Mouse (Mus musculus) kidney, postnatal 10 days (tissue): ENCODE data around the gene Gm27027.

Source experiments
- DNase-seq: peaks from one replicate; pipeline ENCODE4 v3.0.0; 2021; ENCODE audit warnings: mixed read lengths

The Gm27027 gene

DNA sequence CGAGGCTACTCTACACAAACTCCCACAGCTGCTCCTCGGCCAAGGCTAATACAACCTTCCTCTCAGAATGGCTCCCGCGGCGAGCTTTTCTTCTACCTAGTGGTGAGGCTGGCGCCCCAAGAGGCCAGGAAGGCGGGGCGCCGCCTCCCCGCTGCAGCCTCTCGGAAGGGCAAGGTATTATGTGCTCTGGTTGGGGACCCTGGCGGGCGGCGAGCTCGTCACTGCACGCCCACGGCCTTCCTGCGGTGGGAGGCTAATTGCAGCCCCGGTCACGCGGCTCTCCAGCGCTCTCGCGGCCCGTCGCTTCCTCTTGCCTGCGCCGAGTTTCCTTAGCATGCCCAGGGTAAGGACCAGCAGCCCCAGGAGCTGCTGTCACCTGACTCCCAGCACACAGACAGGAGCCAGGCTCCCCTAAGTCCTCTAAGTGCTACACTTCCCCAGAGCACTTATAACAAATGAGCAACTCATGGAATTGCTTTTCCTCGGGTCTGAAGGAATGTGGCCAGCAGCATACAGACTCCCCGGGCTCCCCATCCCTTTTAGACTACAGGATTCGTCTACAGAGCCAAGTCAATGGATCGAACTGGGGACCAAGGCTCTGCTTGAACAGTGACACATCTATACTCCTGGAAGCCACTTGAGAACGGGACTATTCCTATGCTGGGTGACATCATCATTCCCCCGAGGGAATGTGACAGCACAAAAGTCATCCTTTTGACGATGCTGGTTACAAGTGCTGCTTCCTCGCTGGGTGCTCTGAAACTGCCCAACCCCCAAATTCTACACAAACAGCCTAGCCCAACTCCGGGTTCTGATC is 19.5 kb downstream of the Gm27027 start:
- DNase-seq = peak; percentile 80

DNA sequence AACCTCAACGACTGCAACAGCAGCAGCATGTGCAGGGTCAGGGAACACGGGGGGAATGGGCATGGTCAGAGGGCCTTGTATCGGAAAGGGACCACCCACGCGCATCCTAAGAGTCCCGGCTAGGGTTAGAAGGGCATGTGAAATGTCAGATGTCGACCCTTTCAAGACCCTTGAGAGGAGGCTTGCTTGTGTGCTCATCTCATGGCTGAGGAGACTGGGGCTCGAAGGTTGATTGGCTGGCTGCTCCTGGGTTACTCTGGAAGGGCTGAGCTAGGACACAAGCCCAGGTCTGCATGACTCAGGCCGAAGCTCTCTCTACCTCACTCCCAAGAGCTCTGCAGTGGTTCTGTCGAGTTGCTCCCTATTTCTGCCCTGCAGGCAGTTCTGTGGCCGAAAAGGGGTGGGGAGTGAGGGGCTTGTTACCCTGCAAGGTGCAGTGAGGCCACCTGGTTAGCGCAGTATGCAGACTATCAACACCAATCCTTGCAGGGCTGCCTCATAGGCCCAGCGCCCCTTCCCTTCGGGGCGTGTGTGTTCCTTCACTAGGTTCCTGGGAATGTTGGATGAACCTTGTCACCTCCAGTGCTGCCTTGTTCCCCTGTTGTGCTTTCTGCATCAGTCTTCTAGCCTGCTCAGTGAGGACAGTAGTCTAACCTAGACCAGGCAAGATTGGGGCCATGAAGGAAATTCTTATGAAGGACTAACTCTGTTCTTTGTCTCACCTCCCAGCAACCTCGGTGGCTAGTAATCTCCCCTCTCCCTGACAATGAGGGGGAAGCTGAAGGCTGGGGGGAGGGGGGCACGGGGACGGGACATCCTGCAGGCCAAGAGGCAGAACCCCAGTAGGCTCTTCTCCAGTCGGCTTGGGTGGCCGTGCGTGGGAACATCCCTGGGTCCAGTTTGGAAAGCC is 20.4 kb downstream of the Gm27027 start:
- no peak for DNase-seq

DNA sequence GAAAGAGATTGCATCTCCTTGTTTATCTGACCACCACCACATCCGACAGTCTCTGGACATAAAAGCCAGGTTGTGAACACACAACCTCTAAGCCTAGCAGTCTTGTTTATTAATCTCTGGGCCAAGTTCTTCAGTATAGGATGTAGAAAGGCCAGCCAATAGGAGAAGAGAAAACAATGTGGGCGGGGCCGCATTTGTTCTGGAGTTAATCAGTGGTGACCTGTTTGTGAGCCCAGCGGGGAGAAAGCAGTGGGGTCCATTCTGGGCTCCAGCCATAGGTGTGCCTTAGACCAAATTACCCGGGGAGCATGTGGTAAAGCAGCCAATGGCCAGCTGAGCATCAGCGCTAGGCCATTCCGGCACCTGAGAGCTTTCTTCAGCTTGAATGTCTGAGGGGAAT is 21.1 kb downstream of the Gm27027 start:
- peak; percentile 26 for DNase-seq

DNA sequence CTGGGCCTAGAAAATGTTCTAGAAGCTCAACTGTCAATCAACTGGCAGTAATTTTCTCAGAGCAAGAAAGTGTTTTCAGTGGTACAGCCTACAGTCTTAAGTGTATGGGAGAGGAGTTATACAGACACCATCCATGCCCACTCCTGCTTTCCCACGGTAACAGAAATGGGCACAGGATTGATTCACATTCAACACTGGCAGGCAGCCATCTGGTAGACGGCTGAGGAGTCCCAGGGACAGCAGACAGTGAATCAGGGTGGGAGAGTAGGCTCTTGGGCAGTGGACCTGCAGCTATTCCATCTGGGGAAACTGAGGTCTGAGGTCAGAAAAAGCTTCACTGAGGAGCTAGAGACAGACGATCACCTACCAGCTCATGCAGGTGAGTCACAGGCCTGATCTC is 24.5 kb downstream of the Gm27027 start:
- DNase-seq = no peak

DNA sequence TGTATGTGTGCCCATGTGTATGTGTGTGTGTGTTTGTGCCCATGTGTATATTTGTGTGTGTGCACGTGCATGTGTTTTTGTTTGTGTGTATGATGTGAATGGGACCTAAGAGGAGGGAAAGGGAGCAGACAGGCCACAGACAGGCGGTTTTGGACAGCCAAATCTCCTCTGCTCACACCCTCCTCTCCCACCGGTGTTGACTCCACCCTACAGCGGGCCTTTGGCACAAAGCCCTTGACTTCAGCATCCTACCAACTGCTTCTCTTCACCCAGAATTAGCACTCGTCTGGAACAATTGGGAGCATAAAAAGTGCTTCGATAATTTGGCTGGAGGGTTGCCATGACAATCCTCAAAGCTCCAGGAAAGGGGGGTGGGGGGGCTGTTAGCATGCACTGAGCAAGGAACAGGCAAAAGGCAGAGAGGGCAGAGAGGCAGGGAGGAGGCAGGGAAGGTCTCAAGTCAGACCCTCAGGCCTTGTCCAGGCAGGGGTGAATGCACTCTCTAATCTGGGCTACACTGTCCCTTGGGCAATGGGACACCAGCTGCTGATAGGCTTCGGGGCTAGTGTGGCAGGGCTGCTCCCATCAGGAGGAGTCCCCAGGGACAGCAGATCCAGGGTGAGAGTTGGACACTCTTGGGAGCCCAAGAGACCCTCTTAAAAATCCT is 31.5 kb downstream of the Gm27027 start:
- DNase-seq = peak; percentile 34

DNA sequence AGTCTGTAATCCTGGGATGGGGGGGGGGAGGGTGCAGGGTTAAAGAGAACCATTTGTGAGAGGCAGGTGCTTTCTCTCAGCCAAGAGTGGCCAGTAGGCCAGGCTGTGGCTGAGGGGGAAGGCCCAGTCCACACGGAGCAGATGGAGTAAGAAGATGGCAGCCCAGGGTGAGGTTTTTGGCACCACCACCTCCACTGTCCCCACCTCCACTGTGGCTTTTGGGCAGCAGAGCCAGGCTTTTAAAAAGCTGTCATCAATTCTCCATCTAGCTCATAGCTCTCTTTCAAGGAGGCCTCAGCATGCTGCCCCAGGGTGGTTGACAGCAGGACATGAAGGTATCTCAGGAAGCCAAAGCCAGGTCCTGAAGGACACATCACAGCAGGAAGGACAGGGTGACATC is 32.4 kb downstream of the Gm27027 start:
- no peak for DNase-seq

DNA sequence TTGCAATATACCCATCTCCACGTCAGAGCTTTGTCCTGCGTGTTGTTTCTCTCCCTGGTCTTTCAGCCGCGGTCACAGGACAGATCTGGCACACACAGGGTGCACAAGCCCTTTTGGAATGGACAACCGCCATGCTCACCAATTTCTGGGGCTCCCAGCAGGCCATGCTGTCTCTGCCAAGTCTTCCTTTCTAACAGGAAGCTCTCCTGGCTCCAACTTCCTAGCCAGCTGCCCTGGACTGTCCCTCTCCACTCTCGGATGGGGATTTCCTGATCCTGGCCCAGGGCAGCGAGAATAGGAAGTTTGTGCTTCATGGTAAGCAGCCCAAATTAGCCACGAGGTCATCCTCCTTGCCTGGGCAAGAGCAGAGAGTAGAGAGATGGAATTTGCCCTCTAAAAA is 34.4 kb downstream of the Gm27027 start:
- DNase-seq = peak; percentile 64

DNA sequence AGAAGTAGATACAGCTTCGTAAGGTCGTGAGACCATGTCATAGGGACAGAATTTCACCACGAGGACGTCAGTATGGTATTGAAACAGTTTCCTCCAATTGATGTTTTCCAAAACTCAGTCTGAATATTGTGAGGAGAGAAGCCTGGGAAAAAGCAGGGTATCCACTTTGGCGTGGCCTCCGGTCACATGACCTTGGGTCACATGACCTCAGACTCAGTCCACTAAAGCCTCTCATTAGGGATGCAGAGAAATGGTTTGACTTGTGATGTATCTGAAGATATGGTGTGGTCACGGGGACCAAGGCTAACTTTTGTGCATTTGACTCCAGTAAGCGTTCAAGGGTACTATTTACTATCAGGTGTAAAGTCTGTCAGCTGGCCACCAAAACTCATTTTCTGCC is 36.8 kb downstream of the Gm27027 start:
- DNase-seq = no peak

DNA sequence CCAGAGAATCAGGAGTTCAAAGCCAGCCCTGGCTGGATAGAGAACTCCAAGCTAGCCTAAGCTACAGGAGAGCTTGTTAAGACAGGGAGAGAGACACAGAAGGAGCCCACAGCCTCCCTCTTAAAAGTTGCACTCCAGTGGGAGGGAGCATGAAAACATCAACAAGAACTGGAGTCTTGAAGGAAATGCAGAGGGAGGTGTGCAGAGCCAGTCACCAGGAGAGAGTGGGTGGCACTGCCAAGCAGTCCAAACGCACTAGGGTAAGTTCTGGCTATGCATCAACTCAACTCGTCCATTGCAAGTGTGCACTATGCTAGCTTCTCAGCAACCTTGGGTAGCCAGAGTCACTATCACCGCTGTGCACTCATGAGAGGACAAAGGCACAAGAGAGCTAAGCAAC is 37.9 kb downstream of the Gm27027 start:
- DNase-seq = no peak

DNA sequence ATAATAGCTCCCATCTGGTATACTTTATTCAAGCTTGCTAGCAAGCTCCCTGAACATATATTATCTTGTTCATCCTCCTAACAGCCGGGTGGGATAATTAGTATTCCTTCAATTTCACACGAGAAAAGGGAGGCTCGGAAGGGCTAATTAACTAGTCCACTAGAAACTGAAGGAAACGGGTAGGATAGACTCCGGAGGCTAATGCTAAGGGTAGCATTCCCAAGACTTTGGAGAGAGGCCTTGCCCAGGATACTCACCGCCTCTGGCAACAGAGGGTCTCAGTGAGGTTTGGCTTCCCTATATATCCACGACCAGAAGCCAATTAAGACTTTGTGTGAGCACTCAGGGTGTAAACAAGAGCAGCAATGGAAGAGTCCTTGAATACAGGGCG is 38.4 kb downstream of the Gm27027 start:
- no peak for DNase-seq

DNA sequence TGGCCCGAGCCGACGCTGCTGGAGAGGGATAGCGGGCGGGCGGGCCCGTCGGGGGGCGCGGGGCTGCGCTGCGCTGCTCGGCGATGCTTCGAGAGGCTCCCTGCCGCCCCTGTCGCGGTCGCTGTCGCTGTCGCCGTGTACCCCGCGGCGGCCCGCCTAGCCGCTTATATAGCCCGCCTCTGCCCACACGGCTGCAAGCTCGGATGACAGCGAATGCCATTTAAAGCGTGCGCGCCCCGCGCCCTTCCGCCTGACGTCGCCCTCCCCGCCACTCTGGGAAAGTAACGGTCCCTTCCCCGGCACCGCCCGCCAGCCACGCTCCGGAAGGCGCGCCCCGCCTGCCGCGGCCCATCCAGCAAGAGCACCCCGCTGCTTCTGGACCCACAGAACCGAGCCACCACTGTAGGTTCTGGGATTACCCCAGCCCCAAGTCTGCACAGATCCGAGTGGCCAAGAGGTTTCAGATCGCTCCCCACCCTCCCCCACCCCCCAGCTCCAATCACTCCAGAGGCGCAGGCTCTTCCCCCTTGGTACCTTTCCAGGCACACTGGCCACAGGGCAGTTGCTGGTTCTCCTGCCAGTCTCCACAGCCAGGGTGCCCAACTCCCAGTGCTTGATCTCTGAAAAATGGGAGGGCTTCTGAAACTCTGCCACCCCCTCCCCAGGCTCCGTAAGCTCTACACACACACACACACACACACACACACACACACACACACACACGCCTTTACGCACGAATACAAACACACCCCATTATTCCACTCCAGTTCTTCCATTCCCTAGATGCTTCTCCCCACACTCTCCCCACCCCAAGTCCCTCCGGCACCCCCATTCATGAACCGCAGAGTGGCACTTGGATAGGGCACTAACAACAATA is 39.0 kb downstream of the Gm27027 start, which contains the start of gene Gm13889:
Gene Gm13889, minus strand, starts transcription at position 294 of the 877 bp plus-strand sequence.
- DNase-seq = peak; percentile 92

DNA sequence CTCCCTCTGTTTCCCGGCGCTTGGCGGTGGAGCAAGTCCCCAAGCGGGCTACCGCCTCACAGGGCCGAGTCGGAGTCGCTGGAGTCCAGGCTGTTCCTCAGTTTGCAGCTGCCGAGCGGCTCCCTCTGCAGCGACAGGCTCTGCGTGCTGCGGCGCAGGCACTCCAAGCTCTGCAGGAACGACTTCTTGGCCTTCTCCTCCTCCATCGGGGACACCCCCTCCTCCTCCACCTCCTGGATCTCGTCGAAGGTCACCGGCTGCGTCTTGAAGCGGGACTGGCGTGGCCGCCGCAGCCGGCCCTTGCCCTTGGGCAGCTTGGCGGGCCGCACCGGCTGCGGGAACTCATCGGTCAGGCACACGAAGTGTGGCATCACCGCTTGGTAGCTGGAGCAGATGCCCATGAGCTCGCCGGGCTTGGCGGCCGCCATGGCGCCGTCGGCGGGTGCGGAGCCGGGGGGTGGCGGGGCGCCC is 39.8 kb downstream of the Gm27027 start:
- peak; percentile 75 for DNase-seq

DNA sequence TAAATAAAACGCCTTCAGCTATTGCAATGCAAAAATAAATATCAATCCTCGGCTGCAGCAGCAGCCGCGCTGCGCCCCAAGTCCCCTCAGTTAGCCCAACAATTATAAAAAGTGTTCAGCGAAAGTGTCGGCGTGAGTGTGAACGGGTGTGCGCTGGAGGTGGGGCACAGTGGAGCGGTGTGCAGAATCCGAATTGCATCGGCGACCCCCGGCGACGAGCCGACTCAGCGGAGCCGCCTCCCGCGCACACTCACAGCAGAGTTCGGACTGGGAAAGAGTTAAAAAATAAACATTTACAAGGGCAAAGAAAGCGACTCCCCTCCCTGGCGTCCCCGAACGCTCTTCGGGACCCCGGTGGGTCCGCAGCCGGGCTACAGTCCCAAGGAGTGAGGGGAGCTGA is 40.3 kb downstream of the Gm27027 start:
- DNase-seq = no peak

DNA sequence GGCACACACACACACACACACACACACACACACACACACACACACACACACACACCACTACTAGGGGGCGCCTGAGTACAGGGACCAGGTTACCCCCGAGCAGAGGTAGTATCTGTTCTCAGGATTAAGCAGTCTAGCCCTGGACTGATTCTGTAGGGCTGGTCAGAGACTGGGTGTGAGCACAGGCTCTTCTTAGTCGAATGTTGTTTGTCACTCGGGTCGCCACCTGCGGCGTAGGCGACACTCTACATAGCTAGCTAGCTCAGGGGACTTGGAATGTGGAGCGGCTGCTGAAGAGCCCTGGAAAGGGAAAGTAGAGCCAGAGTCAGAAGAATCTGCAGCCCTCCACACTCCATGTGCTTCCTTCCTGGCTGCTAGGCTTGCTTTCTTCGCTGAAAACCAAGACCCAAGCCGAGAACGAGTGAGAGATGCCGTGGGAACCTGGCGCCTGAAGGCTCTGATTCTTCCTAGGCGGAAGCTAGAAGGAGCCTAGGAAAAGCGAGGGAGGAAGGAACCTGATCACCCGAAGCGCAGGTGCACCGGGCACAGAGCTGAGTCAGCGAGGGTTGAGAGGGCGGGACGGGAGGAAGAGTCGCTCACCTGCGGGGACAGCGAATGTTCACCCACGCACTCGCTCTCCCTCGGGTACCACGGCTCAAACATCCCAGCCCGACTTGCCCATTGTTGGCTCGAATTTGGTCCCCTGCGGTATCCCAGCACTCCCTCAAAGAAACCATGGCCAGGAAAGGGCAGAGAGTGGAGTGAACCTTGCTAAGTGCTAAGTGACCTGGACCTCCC is 41.2 kb downstream of the Gm27027 start:
- peak; percentile 34 for DNase-seq

DNA sequence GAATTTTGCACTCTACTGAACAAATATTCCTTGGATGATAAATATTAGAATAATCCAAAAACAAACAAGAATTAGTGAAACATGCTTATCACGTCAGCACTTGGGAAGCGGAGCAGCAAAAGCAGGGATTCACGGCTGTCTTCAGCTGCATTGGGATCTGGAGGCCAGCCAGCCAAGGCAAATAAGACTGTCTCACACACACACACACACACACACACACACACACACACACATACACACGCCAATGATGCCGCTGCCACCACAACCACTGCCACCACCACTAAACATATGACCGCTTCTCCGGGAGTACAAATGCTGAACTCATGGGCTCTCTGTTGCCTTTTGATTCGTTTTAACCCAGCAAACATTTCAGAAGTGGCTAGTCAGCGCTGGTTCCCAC is 42.4 kb downstream of the Gm27027 start:
- DNase-seq = no peak

DNA sequence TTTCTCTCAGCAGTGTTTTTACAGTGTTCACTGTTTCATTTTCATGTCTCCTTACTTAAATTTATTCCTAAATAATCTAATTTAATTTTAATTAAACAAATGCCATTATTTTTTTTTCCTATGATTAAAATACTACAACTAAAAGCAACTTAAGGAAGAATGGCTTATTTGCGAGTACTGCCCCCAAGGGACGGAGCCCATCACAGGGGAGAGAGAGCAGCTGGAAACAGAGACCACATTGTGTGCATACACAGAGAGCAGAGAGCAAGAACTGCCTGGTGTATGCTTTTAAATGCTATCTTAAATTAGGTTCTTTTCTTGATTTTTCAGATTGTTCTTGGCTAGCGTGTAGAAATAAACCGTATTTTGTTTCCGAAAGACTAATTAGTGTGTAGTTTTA is 49.2 kb downstream of the Gm27027 start:
- peak; percentile 57 for DNase-seq

DNA sequence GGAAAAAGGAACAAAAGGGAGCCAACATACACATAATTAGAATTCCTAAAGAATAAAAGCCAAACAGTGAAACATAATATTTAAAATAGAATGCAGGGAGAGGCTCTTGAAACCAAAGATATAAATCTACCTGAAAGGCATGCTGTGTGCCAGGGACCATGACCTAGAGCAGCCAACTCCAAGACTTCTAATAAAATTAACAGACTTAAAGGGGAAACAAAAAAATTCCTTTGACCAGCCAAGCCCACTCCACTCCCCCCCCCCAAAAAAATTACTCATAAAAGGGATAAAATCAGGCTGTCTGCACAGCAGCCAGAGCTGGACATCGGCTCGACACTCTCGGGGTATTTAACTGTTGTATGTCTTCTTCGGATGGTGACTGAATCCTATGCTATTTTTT is 51.3 kb downstream of the Gm27027 start:
- peak; percentile 37 for DNase-seq

DNA sequence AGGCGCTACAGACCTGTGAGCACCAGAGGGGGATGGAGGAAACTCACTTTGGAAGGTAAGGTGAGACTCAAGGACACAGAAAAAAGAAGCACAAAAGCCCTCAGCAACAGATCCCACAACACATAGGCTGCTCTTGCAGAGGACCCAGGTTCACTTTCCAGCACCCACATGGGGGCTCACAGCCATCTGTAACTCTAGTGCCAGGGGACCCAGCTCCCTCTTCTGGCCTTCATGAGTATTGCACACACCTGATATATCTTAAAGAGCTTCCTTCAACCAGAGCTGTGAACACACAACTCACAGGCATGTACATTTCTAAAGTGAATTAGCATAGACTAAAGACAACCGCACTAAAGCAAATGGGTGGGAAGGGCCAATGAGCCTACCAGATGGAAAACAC is 52.1 kb downstream of the Gm27027 start:
- no peak for DNase-seq

DNA sequence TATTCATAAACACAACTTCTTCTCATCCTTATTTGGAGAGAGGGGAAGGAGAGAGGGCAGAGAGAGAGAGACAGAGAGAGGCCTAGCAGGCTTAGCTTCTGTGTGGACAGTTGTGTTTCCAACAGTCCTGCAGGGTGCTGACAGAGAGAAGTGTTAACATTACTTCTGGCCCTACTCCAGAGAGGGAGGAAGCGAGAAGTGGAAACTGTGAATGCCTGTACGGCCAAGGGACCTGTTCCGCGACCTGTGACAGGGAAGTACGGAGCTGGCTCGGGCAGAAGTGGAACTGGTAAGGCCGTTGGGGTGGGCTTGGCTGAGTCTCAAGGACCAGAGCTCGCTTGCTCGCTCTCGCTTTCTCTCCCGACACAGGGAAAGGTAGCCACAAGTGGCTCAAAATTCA is 54.5 kb downstream of the Gm27027 start:
- peak; percentile 38 for DNase-seq

DNA sequence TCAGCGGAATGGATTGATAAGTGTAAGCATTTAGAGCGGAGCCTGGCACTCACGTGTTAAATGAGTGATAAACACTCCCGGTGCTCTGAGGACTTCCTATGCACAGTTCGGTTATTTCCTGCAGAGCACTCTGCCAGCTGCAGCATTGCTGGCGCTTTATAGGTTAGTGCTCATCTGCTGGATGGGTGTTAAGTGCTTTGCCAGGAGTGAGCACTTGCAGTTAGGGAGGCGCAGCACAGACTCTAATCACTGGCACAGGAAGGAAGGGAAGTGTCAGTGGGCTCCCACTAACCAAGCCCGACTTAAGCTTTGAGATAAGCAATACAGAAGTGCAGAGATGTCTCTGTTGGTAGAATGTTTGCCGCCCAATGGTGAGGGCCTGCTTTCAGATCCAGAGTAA is 57.6 kb downstream of the Gm27027 start:
- DNase-seq = no peak

DNA sequence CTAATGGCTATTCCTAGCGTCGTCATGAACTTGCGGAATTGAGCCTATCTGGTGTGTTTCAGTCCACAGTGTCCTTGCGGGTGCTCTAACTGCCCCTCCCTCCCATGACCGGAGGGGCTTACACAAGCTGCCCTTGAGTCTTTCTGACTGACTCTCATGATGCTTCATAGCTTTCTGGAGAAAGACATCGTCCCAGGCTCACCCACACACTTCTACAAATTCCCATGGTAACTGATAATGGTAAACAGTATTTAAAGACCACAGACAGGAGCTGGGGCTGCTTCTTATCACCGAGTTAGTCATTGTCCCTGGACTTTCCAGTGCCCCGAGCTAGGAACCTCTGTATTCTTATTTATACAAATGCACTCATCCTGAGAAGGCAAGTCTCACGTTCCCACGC is 67.3 kb downstream of the Gm27027 start:
- DNase-seq = no peak
